Mouse (Mus musculus) stomach, postnatal 0 days (tissue): ENCODE data around the gene Adamtsl1.

Experiments
- CTCF ChIP-seq: IDR thresholded peaks from 2 replicates; pipeline ENCODE4 v1.5.1; 2016; ENCODE audit warnings: antibody characterized with exemption, low read depth, mild to moderate bottlenecking, moderate library complexity
- EP300 ChIP-seq: optimal IDR thresholded peaks from 2 replicates; pipeline ENCODE3; 2016; ENCODE audit warnings: antibody characterized with exemption

DNA sequence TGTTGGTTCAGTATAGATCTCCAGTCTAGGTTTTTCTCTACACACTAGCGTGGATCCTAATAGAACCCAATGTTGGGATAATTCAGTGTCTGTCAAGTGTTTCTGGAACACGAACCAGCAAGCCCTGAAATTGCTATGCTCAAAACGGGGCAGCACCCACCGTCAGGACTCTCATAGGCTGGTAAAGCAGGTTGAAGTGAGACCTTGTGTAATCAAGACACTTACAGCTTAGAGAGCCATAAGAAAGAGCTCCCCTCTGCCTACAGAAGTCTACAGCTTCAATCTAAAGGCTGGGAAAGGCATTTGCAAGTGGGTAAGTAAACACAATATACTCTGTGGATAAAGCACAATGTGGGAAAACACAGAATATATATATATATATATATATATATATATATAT lies 367.3 kb downstream of the Adamtsl1 start:
- TF ChIP-seq CTCF (no peak), EP300 (no peak)
